In the genomic region with DNA sequence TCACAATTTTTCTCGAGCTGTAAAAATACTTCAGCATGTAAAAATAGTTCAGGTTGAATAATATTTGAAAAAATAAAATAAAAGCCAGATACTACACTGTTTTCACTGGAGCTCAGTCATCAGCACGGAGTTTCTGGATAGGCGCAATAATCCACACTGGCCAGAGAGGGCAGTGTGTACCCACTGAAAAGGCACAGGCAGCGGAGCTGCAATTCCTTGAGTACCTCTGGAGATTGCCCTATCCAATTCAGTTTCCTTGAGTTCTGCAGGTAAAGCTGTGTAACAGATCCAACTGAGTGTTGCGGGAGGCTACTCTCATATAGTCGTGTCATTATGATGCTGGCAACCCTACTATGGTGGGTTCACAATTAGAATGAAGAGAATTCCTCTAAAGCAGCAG, we compare ENCODE assay signal across 8 mouse cellular contexts. TPM values are rescaled to one million over a fixed set of nuclear protein-coding genes. Genes with fewer than 3 reads are reported as not detected.
DNase-seq lines count a peak whose midpoint lies in the region; ATAC-seq and TF ChIP-seq lines count a peak whose summit lies in the region.

No protein-coding gene starts in this region.

- no peak overlapping the region for H3ac ChIP-seq in C2C12 (ENCODE audit: control insufficient read depth, insufficient read length, low read depth)

- TF ChIP-seq CTCF in C2C12 (IDR thresholded peaks at IDR 0.05; ENCODE audit: control insufficient read depth, insufficient read depth, insufficient read length) = peak; percentile 58

- H3K27me3 ChIP-seq in C2C12 (ENCODE audit: control insufficient read depth, insufficient read depth, insufficient read length) = peaks cover 18% of the 10 kb centered on the region
- peaks cover 17% of the 10 kb centered on the region for H3K27me3 ChIP-seq in embryonic facial prominence, embryonic 13.5 days
- no peaks in the 10 kb centered on the region for H3K27me3 ChIP-seq in limb, embryonic 11.5 days (ENCODE audit: control insufficient read depth, insufficient read depth, low read length)
- no peaks in the 10 kb centered on the region; the same call in 1 of the 2 replicates for H3K27me3 ChIP-seq in midbrain, embryonic 16.5 days (ENCODE audit: control insufficient read depth, insufficient read depth, low read depth, low read length)

- peaks cover 5% of the 10 kb centered on the region; the same call in 1 of the 2 replicates for H3K4me1 ChIP-seq in embryonic facial prominence, embryonic 13.5 days
- no peaks in the 10 kb centered on the region for H3K4me1 ChIP-seq in limb, embryonic 11.5 days (ENCODE audit: control insufficient read depth, insufficient read depth, low read length)
- H3K4me1 ChIP-seq in midbrain, embryonic 16.5 days (ENCODE audit: control insufficient read depth, insufficient read depth, low read length) = peaks cover 5% of the 10 kb centered on the region; the same call in 1 of the 2 replicates

- under 1% methylated on average over 6 of the region's 6 CpGs for WGBS in embryonic facial prominence, embryonic 13.5 days
- WGBS in limb, embryonic 11.5 days = 1% methylated on average over 6 of the region's 6 CpGs
- WGBS in midbrain, embryonic 16.5 days = under 1% methylated on average over 6 of the region's 6 CpGs

- H3K9me3 ChIP-seq in embryonic facial prominence, embryonic 13.5 days = no peaks in the 10 kb centered on the region
- no peaks in the 10 kb centered on the region for H3K9me3 ChIP-seq in limb, embryonic 11.5 days (ENCODE audit: control insufficient read depth, low read length)
- no peaks in the 10 kb centered on the region for H3K9me3 ChIP-seq in midbrain, embryonic 16.5 days (replicated peaks; ENCODE audit: control insufficient read depth, low read length, poor library complexity, severe bottlenecking)

- H3K79me2 ChIP-seq in C2C12 (ENCODE audit: control insufficient read depth, insufficient read depth) = no peaks in the 10 kb centered on the region

- DNase-seq in adrenal gland, postnatal 4 days (ENCODE audit: low spot score in 2 of 2) = peak; percentile 13 to 29
- DNase-seq in heart, adult 8-10 months (ENCODE audit: low spot score) = peak; percentile 66
- DNase-seq in kidney, adult 8-10 months = peak; percentile 54 to 61
- peak; percentile 85 for DNase-seq in limb, embryonic 11.5 days (ENCODE audit: low spot score)
- peak; percentile 47 to 68 for DNase-seq in spleen, postnatal 10 days (ENCODE audit: low spot score in 2 of 2)

- H3K4me3 ChIP-seq in C2C12 (ENCODE audit: insufficient read depth, poor library complexity, severe bottlenecking) = no peak overlapping the region
- peak overlapping the region; percentile 20; the same call in 1 of the 2 replicates for H3K4me3 ChIP-seq in embryonic facial prominence, embryonic 13.5 days
- H3K4me3 ChIP-seq in limb, embryonic 11.5 days (ENCODE audit: low read depth, low read length) = no peak overlapping the region
- H3K4me3 ChIP-seq in midbrain, embryonic 16.5 days (ENCODE audit: low read depth, low read length) = peak overlapping the region; percentile 37

- H3K36me3 ChIP-seq in C2C12 (ENCODE audit: control insufficient read depth, insufficient read depth) = no peaks in the 10 kb centered on the region
- no peaks in the 10 kb centered on the region for H3K36me3 ChIP-seq in embryonic facial prominence, embryonic 13.5 days
- no peaks in the 10 kb centered on the region for H3K36me3 ChIP-seq in limb, embryonic 11.5 days (ENCODE audit: control insufficient read depth, insufficient read depth, low read length)
- no peaks in the 10 kb centered on the region for H3K36me3 ChIP-seq in midbrain, embryonic 16.5 days (ENCODE audit: control insufficient read depth, insufficient read depth, low read length)

- no peaks in the 10 kb centered on the region for H3K79me3 ChIP-seq in C2C12 (ENCODE audit: low read depth)

- no peak for ATAC-seq in embryonic facial prominence, embryonic 13.5 days (ENCODE audit: insufficient number of reproducible peaks, insufficient read depth, low FRiP score, low TSS enrichment, low read depth)
- ATAC-seq in limb, embryonic 11.5 days (ENCODE audit: insufficient number of reproducible peaks, low FRiP score, low TSS enrichment, low read depth) = 0 out of 2 replicates have a peak, but pooled peaks have one; percentile 49
- peak; percentile 67 for ATAC-seq in midbrain, embryonic 16.5 days

- H3K4me2 ChIP-seq in embryonic facial prominence, embryonic 13.5 days = peak overlapping the region; percentile 48
- H3K4me2 ChIP-seq in limb, embryonic 11.5 days (ENCODE audit: low read depth, severe bottlenecking) = no peak overlapping the region
- peak overlapping the region; percentile 51 for H3K4me2 ChIP-seq in midbrain, embryonic 16.5 days (ENCODE audit: low read length)

- no peak overlapping the region for H3K27ac ChIP-seq in embryonic facial prominence, embryonic 13.5 days
- no peak overlapping the region for H3K27ac ChIP-seq in limb, embryonic 11.5 days (replicated peaks; ENCODE audit: low read depth, low read length)
- H3K27ac ChIP-seq in midbrain, embryonic 16.5 days (ENCODE audit: low read length) = no peak overlapping the region

- no peak overlapping the region for H3K9ac ChIP-seq in embryonic facial prominence, embryonic 13.5 days
- H3K9ac ChIP-seq in limb, embryonic 11.5 days (ENCODE audit: low read length) = no peak overlapping the region
- no peak overlapping the region for H3K9ac ChIP-seq in midbrain, embryonic 16.5 days (ENCODE audit: low read depth, low read length)

TF ChIP-seq in C2C12, 6 proteins besides CTCF, POLR2A, EP300 and RAD21:
- TF ChIP-seq CEBPB (IDR thresholded peaks at IDR 0.05; ENCODE audit: low read depth) (no peak), MYOG (IDR thresholded peaks at IDR 0.05; ENCODE audit: control insufficient read depth, extremely low read depth, insufficient read length) (no peak), FOSL1 (IDR thresholded peaks at IDR 0.05; ENCODE audit: insufficient read depth, low read length, poor library complexity, severe bottlenecking) (no peak), USF1 (IDR thresholded peaks at IDR 0.05; ENCODE audit: low read depth) (no peak), MAX (IDR thresholded peaks at IDR 0.05) (no peak), MYOD1 (IDR thresholded peaks at IDR 0.05; ENCODE audit: control insufficient read depth, insufficient read length, low read depth) (no peak)
TF ChIP-seq in C2C12: peak in this region for 0.

RNA-seq across cellular contexts. Expression of gene Neto2, which starts 1.7 kb away (rescaled TPM):
- 0.18 TPM for polyA plus RNA-seq in C2C12 (2012; fragmentation: generic; extraction: Trizol)
- total RNA-seq in adrenal gland, postnatal 4 days (2021) = 1 to 10 TPM; 6.9 to 7.0 TPM
- 9.2 and 10.2 TPM in 2 replicates for polyA plus RNA-seq in embryonic facial prominence, embryonic 13.5 days (2015; fragmentation: Nextera tagmentation; extraction: Ambion mirVana)
- total RNA-seq in heart, adult 8-10 months (2022) = 1 to 10 TPM in 3 of 4 experiments, under 1 TPM in 1; 0.65 to 1.3 (median 1.1) TPM
- 15.5 and 18.9 TPM in 2 replicates for polyA plus RNA-seq in limb, embryonic 11.5 days (2014; fragmentation: Nextera tagmentation; extraction: Ambion mirVana)
- 61.7 and 66.7 TPM in 2 replicates for polyA plus RNA-seq in midbrain, embryonic 16.5 days (2015; fragmentation: Nextera tagmentation; extraction: Ambion mirVana)

Comparison
In these comparisons a context has a peak if more than half of its experiments do, and no peak if none do; other contexts are left out.
1. H3K4me3 ChIP-seq: peak in embryonic facial prominence, embryonic 13.5 days (single experiment) and midbrain, embryonic 16.5 days (single experiment); none in C2C12 (single experiment) and limb, embryonic 11.5 days (single experiment).
2. DNase-seq: peak in every context shown above with its lines; median percentile 85 in limb, embryonic 11.5 days; 66 in heart, adult 8-10 months; 58 in kidney, adult 8-10 months; 58 in spleen, postnatal 10 days; 21 in adrenal gland, postnatal 4 days.